Mouse (Mus musculus): Measurements from ENCODE around the gene Pon3.
"Not testable (repeated sequence)": the region's sequence is repeated elsewhere in the genome, so short reads cannot be mapped to it uniquely, and the experiment has no call there.

The Pon3 gene

GRCm38 (mm10) chr6:5223551-5223950, 32.5 kb downstream of the Pon3 start:
- not testable (repeated sequence) for H3K27me3 ChIP-seq (ENCODE audit: control insufficient read depth, insufficient read depth, low read length, poor library complexity, severe bottlenecking); DNase-seq (ENCODE audit: low read depth, low spot score); H3K36me3 ChIP-seq (ENCODE audit: control insufficient read depth, insufficient read depth, low read length, poor library complexity, severe bottlenecking)

GRCm38 (mm10) chr6:5222080-5222479, 34.0 kb downstream of the Pon3 start:
- Histone ChIP-seq H3K27me3 (ENCODE audit: control insufficient read depth, insufficient read depth, low read length, poor library complexity, severe bottlenecking) (no peaks in the 10 kb centered on the region), H3K36me3 (ENCODE audit: control insufficient read depth, insufficient read depth, low read length, poor library complexity, severe bottlenecking) (no peaks in the 10 kb centered on the region)
- DNase-seq (ENCODE audit: low read depth, low spot score): no peak

GRCm38 (mm10) chr6:5218190-5218589, 37.9 kb downstream of the Pon3 start:
- no peaks in the 10 kb centered on the region for H3K36me3 ChIP-seq (ENCODE audit: control insufficient read depth, insufficient read depth, low read length, poor library complexity, severe bottlenecking)
- H3K27me3 ChIP-seq (ENCODE audit: control insufficient read depth, insufficient read depth, low read length, poor library complexity, severe bottlenecking): no peaks in the 10 kb centered on the region
- DNase-seq (ENCODE audit: low read depth, low spot score): no peak

GRCm38 (mm10) chr6:5207817-5208216, 48.3 kb downstream of the Pon3 start:
- Histone ChIP-seq H3K36me3 (ENCODE audit: control insufficient read depth, insufficient read depth, low read length, poor library complexity, severe bottlenecking) (no peaks in the 10 kb centered on the region), H3K27me3 (ENCODE audit: control insufficient read depth, insufficient read depth, low read length, poor library complexity, severe bottlenecking) (no peaks in the 10 kb centered on the region)
- DNase-seq (ENCODE audit: low read depth, low spot score): no peak

GRCm38 (mm10) chr6:5199916-5200315, 56.2 kb downstream of the Pon3 start:
- Histone ChIP-seq H3K27me3 (ENCODE audit: control insufficient read depth, insufficient read depth, low read length, poor library complexity, severe bottlenecking) (no peaks in the 10 kb centered on the region), H3K36me3 (ENCODE audit: control insufficient read depth, insufficient read depth, low read length, poor library complexity, severe bottlenecking) (no peaks in the 10 kb centered on the region)
- no peak for DNase-seq (ENCODE audit: low read depth, low spot score)

- Histone ChIP-seq H3K36me3 (ENCODE audit: control insufficient read depth, insufficient read depth, low read length, poor library complexity, severe bottlenecking) (no peaks in the 10 kb centered on the region), H3K27me3 (ENCODE audit: control insufficient read depth, insufficient read depth, low read length, poor library complexity, severe bottlenecking) (no peaks in the 10 kb centered on the region)
- no peak for DNase-seq (ENCODE audit: low read depth, low spot score)
These were observed 56.6 kb downstream of the Pon3 start for GRCm38 (mm10) chr6:5199376-5199905.

- DNase-seq (ENCODE audit: low read depth, low spot score): no peak
These were observed 57.5 kb downstream of the Pon3 start for GRCm38 (mm10) chr6:5198590-5198989.

GRCm38 (mm10) chr6:5193693-5194092, 62.4 kb downstream of the Pon3 start, which contains the start of gene Pon1:
Gene Pon1, minus strand, starts transcription at chr6:5193946.
- H3K36me3 ChIP-seq (ENCODE audit: control insufficient read depth, insufficient read depth, low read length, poor library complexity, severe bottlenecking): no peaks in the 10 kb centered on the region
- no peak for DNase-seq (ENCODE audit: low read depth, low spot score)
- H3K27me3 ChIP-seq (ENCODE audit: control insufficient read depth, insufficient read depth, low read length, poor library complexity, severe bottlenecking): no peaks in the 10 kb centered on the region

More at GRCm38 (mm10) chr6:5198590-5198989, 57.5 kb downstream of the Pon3 start:
- Histone ChIP-seq H3K27me3 (ENCODE audit: control insufficient read depth, insufficient read depth, low read length, poor library complexity, severe bottlenecking) (no peaks in the 10 kb centered on the region), H3K36me3 (ENCODE audit: control insufficient read depth, insufficient read depth, low read length, poor library complexity, severe bottlenecking) (no peaks in the 10 kb centered on the region)

- Histone ChIP-seq H3K27me3 (ENCODE audit: control insufficient read depth, insufficient read depth, low read length, poor library complexity, severe bottlenecking) (no peaks in the 10 kb centered on the region), H3K36me3 (ENCODE audit: control insufficient read depth, insufficient read depth, low read length, poor library complexity, severe bottlenecking) (no peaks in the 10 kb centered on the region)
- no peak for DNase-seq (ENCODE audit: low read depth, low spot score)
These were observed 65.3 kb downstream of the Pon3 start for GRCm38 (mm10) chr6:5190761-5191160.

- DNase-seq (ENCODE audit: low read depth, low spot score): no peak
- Histone ChIP-seq H3K36me3 (ENCODE audit: control insufficient read depth, insufficient read depth, low read length, poor library complexity, severe bottlenecking) (no peaks in the 10 kb centered on the region), H3K27me3 (ENCODE audit: control insufficient read depth, insufficient read depth, low read length, poor library complexity, severe bottlenecking) (no peaks in the 10 kb centered on the region)
These were observed 66.6 kb downstream of the Pon3 start for GRCm38 (mm10) chr6:5189507-5189906.

- DNase-seq (ENCODE audit: low read depth, low spot score): no peak
- H3K27me3 ChIP-seq (ENCODE audit: control insufficient read depth, insufficient read depth, low read length, poor library complexity, severe bottlenecking): no peaks in the 10 kb centered on the region
- H3K36me3 ChIP-seq (ENCODE audit: control insufficient read depth, insufficient read depth, low read length, poor library complexity, severe bottlenecking): no peaks in the 10 kb centered on the region
These were observed 67.1 kb downstream of the Pon3 start for GRCm38 (mm10) chr6:5188938-5189337.

GRCm38 (mm10) chr6:5188036-5188435, 68.0 kb downstream of the Pon3 start:
- Histone ChIP-seq H3K36me3 (ENCODE audit: control insufficient read depth, insufficient read depth, low read length, poor library complexity, severe bottlenecking) (no peaks in the 10 kb centered on the region), H3K27me3 (ENCODE audit: control insufficient read depth, insufficient read depth, low read length, poor library complexity, severe bottlenecking) (no peaks in the 10 kb centered on the region)
- no peak for DNase-seq (ENCODE audit: low read depth, low spot score)

GRCm38 (mm10) chr6:5187586-5187985, 68.5 kb downstream of the Pon3 start:
- H3K27me3 ChIP-seq (ENCODE audit: control insufficient read depth, insufficient read depth, low read length, poor library complexity, severe bottlenecking): no peaks in the 10 kb centered on the region
- DNase-seq (ENCODE audit: low read depth, low spot score): no peak
- no peaks in the 10 kb centered on the region for H3K36me3 ChIP-seq (ENCODE audit: control insufficient read depth, insufficient read depth, low read length, poor library complexity, severe bottlenecking)

- H3K36me3 ChIP-seq (ENCODE audit: control insufficient read depth, insufficient read depth, low read length, poor library complexity, severe bottlenecking): no peaks in the 10 kb centered on the region
- no peak for DNase-seq (ENCODE audit: low read depth, low spot score)
- no peaks in the 10 kb centered on the region for H3K27me3 ChIP-seq (ENCODE audit: control insufficient read depth, insufficient read depth, low read length, poor library complexity, severe bottlenecking)
These were observed 69.7 kb downstream of the Pon3 start for GRCm38 (mm10) chr6:5186229-5186950.

GRCm38 (mm10) chr6:5180645-5181044, 75.4 kb downstream of the Pon3 start:
- DNase-seq (ENCODE audit: low read depth, low spot score): no peak

GRCm38 (mm10) chr6:5179189-5179588, 76.9 kb downstream of the Pon3 start:
- DNase-seq (ENCODE audit: low read depth, low spot score): no peak
- H3K36me3 ChIP-seq (ENCODE audit: control insufficient read depth, insufficient read depth, low read length, poor library complexity, severe bottlenecking): no peaks in the 10 kb centered on the region
- no peaks in the 10 kb centered on the region for H3K27me3 ChIP-seq (ENCODE audit: control insufficient read depth, insufficient read depth, low read length, poor library complexity, severe bottlenecking)

More at GRCm38 (mm10) chr6:5180645-5181044, 75.4 kb downstream of the Pon3 start:
- Histone ChIP-seq H3K27me3 (ENCODE audit: control insufficient read depth, insufficient read depth, low read length, poor library complexity, severe bottlenecking) (no peaks in the 10 kb centered on the region), H3K36me3 (ENCODE audit: control insufficient read depth, insufficient read depth, low read length, poor library complexity, severe bottlenecking) (no peaks in the 10 kb centered on the region)
